Mouse (Mus musculus): ENCODE data around the gene Sh3gl1. TPM values are rescaled to one million over a fixed set of nuclear protein-coding genes. Genes with fewer than 3 reads are reported as not detected.
"Not testable (repeated sequence)": the region's sequence is repeated elsewhere in the genome, so short reads cannot be mapped to it uniquely, and the experiment has no call there.

Sh3gl1 gene
- 39.9 and 55.5 TPM in 2 replicates for polyA plus RNA-seq (2011; ENCODE audit: insufficient read depth, insufficient read length, low replicate concordance, missing spikeins)

- Histone ChIP-seq H3K4me3 (replicated peaks; ENCODE audit: control insufficient read depth, low read depth, low read length) (peak within 1 kb of the TSS; percentile 96), H3K27ac (ENCODE audit: control insufficient read depth, insufficient read depth, low read depth, low read length, poor library complexity) (peak within 1 kb of the TSS; percentile 98), H3K4me1 (ENCODE audit: control insufficient read depth, insufficient read depth, low read length) (peaks cover 7% of the 10 kb centered on the region)
- TF ChIP-seq CTCF (IDR thresholded peaks at IDR 0.05; ENCODE audit: control insufficient read depth, insufficient read depth, low read length) (peak; percentile 99), POLR2A (IDR thresholded peaks at IDR 0.05; ENCODE audit: borderline replicate concordance, control insufficient read depth, low read depth, low read length) (peak; percentile 88; the same call in 1 of the 2 replicates)
- under 1% methylated on average over 74 of the region's 74 CpGs for WGBS
Measured at GRCm38 (mm10) chr17:56036176-56036900, at the start of gene Sh3gl1. TSS of gene Sh3gl1 (minus strand) at chr17:56036635.

DNA sequence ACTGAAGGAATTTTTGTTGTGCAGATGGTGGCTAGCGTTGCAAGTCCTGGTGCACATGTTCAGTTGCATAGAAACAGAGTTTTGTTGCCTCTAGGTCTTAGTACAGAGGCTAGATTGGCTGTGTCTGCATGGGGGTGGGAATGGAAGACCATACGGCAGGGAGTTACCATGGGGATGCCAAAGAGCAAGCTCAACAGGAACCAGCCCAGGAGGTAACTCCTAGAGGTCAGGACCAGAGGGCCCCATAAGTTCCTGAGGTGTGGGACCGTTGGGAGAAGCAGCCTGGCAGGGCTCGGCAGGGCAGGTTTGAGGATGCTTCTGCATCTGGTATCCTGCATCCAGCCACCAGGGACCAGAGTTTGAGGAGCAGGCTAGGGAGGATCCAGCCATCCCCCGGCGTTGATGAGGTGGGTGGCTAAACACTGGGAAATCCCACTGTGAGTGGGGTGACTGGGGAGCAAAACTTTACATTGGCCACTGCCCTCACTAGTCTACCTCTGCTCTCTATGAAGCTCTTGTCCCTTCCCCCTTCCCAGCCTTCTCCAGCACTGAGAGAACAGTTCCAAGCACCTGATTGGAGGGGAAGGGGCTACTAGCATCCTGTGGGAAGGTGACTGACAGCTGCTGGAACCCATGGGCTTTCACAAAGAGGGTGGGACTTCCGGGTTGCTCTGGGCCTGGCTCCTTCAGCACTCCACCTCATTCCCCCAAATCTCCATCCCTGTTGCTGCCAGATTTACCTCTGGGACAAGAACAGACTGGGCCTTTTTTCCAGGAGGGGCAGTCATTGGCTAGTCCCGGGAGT, 44.5 kb upstream of the Sh3gl1 start:
- H3K4me3 ChIP-seq (replicated peaks; ENCODE audit: control insufficient read depth, low read depth, low read length) = peak overlapping the region; percentile 35
- peaks cover 5% of the 10 kb centered on the region; the same call in 1 of the 2 replicates for H3K4me1 ChIP-seq (ENCODE audit: control insufficient read depth, insufficient read depth, low read length)
- H3K27ac ChIP-seq (ENCODE audit: control insufficient read depth, insufficient read depth, low read depth, low read length, poor library complexity) = no peak overlapping the region
- WGBS = 30% methylated on average over 8 of the region's 8 CpGs
- TF ChIP-seq CTCF (IDR thresholded peaks at IDR 0.05; ENCODE audit: control insufficient read depth, insufficient read depth, low read length) (no peak), POLR2A (IDR thresholded peaks at IDR 0.05; ENCODE audit: borderline replicate concordance, control insufficient read depth, low read depth, low read length) (no peak)

DNA sequence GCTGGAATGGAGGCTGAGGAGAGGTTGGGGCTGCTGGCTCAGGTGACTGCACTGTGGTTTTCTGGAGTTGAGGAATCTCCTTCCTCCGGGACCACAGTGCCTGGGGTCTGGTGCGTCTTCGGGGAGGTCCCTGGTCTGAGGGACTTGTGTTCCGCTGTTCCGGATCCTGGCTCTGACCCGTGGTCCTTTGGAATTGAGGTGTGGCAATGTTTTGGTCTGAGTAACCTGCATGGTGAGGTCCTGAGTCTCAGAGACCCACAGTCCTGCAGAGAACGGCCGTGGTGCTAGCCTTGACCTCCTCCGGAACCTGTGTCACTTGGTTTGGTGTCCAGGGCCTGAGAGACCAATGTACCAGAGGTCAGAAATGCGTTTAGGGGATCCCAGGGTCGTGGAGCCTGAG, 43.5 kb upstream of the Sh3gl1 start:
- Histone ChIP-seq H3K4me3 (replicated peaks; ENCODE audit: control insufficient read depth, low read depth, low read length) (peak overlapping the region; percentile 95), H3K4me1 (ENCODE audit: control insufficient read depth, insufficient read depth, low read length) (peaks cover 7% of the 10 kb centered on the region; the same call in 1 of the 2 replicates), H3K27ac (ENCODE audit: control insufficient read depth, insufficient read depth, low read depth, low read length, poor library complexity) (no peak overlapping the region)
- TF ChIP-seq POLR2A (IDR thresholded peaks at IDR 0.05; ENCODE audit: borderline replicate concordance, control insufficient read depth, low read depth, low read length) (no peak), CTCF (IDR thresholded peaks at IDR 0.05; ENCODE audit: control insufficient read depth, insufficient read depth, low read length) (0 out of 2 replicates have a peak, but pooled peaks have one; percentile 4)
- under 1% methylated on average over 11 of the region's 11 CpGs for WGBS

- H3K4me3 ChIP-seq (replicated peaks; ENCODE audit: control insufficient read depth, low read depth, low read length) = peak within 1 kb of the TSS; percentile 95
- peak within 1 kb of the TSS; percentile 45 for H3K27ac ChIP-seq (ENCODE audit: control insufficient read depth, insufficient read depth, low read depth, low read length, poor library complexity)
- under 1% methylated on average over 61 of the region's 61 CpGs for WGBS
- peaks cover 7% of the 10 kb centered on the region; the same call in 1 of the 2 replicates for H3K4me1 ChIP-seq (ENCODE audit: control insufficient read depth, insufficient read depth, low read length)
- peak; percentile 91; the same call in 1 of the 2 replicates for TF ChIP-seq POLR2A (IDR thresholded peaks at IDR 0.05; ENCODE audit: borderline replicate concordance, control insufficient read depth, low read depth, low read length)
- no peak for TF ChIP-seq CTCF (IDR thresholded peaks at IDR 0.05; ENCODE audit: control insufficient read depth, insufficient read depth, low read length)
Measured at GRCm38 (mm10) chr17:56078880-56079795, 42.7 kb upstream of the Sh3gl1 start, which contains the start of gene Hdgfl2. TSS of gene Hdgfl2 (plus strand) at chr17:56079634.

- Histone ChIP-seq H3K27ac (ENCODE audit: control insufficient read depth, insufficient read depth, low read depth, low read length, poor library complexity) (peak overlapping the region; percentile 45; the same call in 1 of the 2 replicates), H3K4me3 (replicated peaks; ENCODE audit: control insufficient read depth, low read depth, low read length) (peak overlapping the region; percentile 44)
- 57% methylated on average over 9 of the region's 9 CpGs for WGBS
- H3K4me1 ChIP-seq (ENCODE audit: control insufficient read depth, insufficient read depth, low read length) = not testable (repeated sequence)
Measured at GRCm38 (mm10) chr17:56078361-56078760, 41.9 kb upstream of the Sh3gl1 start.

- no peak overlapping the region for H3K27ac ChIP-seq (ENCODE audit: control insufficient read depth, insufficient read depth, low read depth, low read length, poor library complexity)
- no peak overlapping the region for H3K4me3 ChIP-seq (replicated peaks; ENCODE audit: control insufficient read depth, low read depth, low read length)
- 78% methylated on average over 5 of the region's 5 CpGs for WGBS
- peaks cover 7% of the 10 kb centered on the region; the same call in 1 of the 2 replicates for H3K4me1 ChIP-seq (ENCODE audit: control insufficient read depth, insufficient read depth, low read length)
- TF ChIP-seq CTCF (IDR thresholded peaks at IDR 0.05; ENCODE audit: control insufficient read depth, insufficient read depth, low read length) (no peak), POLR2A (IDR thresholded peaks at IDR 0.05; ENCODE audit: borderline replicate concordance, control insufficient read depth, low read depth, low read length) (no peak)
Measured at GRCm38 (mm10) chr17:56077523-56077922, 41.1 kb upstream of the Sh3gl1 start.

DNA sequence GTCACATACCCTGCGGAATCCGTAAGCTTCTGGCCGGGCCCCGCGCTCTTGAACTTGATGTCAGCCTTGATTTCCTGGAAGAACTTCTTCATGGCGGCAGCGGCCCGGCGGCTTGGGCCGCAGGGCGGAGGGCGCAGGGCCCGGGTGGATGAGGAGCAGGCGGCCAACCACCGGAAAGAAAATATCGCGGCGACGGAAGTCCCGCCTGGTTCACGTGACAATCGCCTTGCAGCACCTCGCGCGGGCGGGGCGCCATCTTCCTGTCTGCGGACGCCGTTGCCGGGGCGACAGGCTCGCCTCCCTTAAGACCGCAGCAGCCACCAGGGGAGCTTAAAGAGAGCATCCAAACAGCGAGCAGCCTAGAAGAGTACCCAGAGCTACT, 38.4 kb upstream of the Sh3gl1 start, which contains the start of gene Ubxn6:
Ubxn6 (minus strand) TSS at position 202 of the 382 bp plus-strand sequence.
- TF ChIP-seq CTCF (IDR thresholded peaks at IDR 0.05; ENCODE audit: control insufficient read depth, insufficient read depth, low read length) (peak; percentile 42; the same call in 1 of the 2 replicates), POLR2A (IDR thresholded peaks at IDR 0.05; ENCODE audit: borderline replicate concordance, control insufficient read depth, low read depth, low read length) (peak; percentile 26; the same call in 1 of the 2 replicates)
- Histone ChIP-seq H3K4me3 (replicated peaks; ENCODE audit: control insufficient read depth, low read depth, low read length) (peak within 1 kb of the TSS; percentile 72), H3K4me1 (ENCODE audit: control insufficient read depth, insufficient read depth, low read length) (peaks cover 3% of the 10 kb centered on the region; the same call in 1 of the 2 replicates), H3K27ac (ENCODE audit: control insufficient read depth, insufficient read depth, low read depth, low read length, poor library complexity) (peak within 1 kb of the TSS; percentile 96)
- WGBS = 0% methylated on average over 35 of the region's 35 CpGs

Measured in bone marrow, adult 2 months (tissue).